8 mouse cellular contexts compared by ENCODE assay signal in genomic region chr3:41228536-41228935, GRCm38 (mm10).
A peak's percentile ranks its signal among the peaks of the same experiment; 100 is the strongest.
DNase-seq lines count a peak whose midpoint lies in the region; ATAC-seq and TF ChIP-seq lines count a peak whose summit lies in the region.

No protein-coding gene starts in this region.

- no peak overlapping the region for H3K4me3 ChIP-seq in intestine, embryonic 16.5 days (ENCODE audit: low read length)
- no peak overlapping the region for H3K4me3 ChIP-seq in midbrain, embryonic 13.5 days (replicated peaks)
- H3K4me3 ChIP-seq in stomach, postnatal 0 days (ENCODE audit: low read depth, low read length), result no peak overlapping the region

- intact Hi-C loops in left cerebral cortex, postnatal 14 days (cut with DNase I), result loop anchor here (10.0 kb wide), 1 partner anchor 336 kb away; no protein-coding TSS in a partner anchor

- no peak overlapping the region for H3K4me2 ChIP-seq in intestine, embryonic 16.5 days (ENCODE audit: low read depth, low read length)
- H3K4me2 ChIP-seq in midbrain, embryonic 13.5 days (replicated peaks), result no peak overlapping the region
- H3K4me2 ChIP-seq in stomach, postnatal 0 days (replicated peaks; ENCODE audit: low read depth), result no peak overlapping the region

- no peaks in the 10 kb centered on the region for H3K4me1 ChIP-seq in intestine, embryonic 16.5 days (ENCODE audit: control insufficient read depth, insufficient read depth, low read length)
- peaks cover 17% of the 10 kb centered on the region; the same call in 1 of the 2 replicates for H3K4me1 ChIP-seq in midbrain, embryonic 13.5 days (replicated peaks)
- H3K4me1 ChIP-seq in stomach, postnatal 0 days (replicated peaks; ENCODE audit: control insufficient read depth, insufficient read depth), result no peaks in the 10 kb centered on the region

- no peak overlapping the region for H3K9ac ChIP-seq in intestine, embryonic 16.5 days (ENCODE audit: low read depth, low read length)
- H3K9ac ChIP-seq in midbrain, embryonic 13.5 days (replicated peaks), result no peak overlapping the region
- no peak overlapping the region for H3K9ac ChIP-seq in stomach, postnatal 0 days (ENCODE audit: low read length)

- ATAC-seq in granulocyte monocyte progenitor cell, adult 5-6 weeks (replicated peaks; ENCODE audit: poor library complexity, severe bottlenecking), result peak; percentile 97
- ATAC-seq in intestine, embryonic 16.5 days, result peak; percentile 94
- peak; percentile 94 for ATAC-seq in midbrain, embryonic 13.5 days
- ATAC-seq in stomach, postnatal 0 days (ENCODE audit: low FRiP score, low TSS enrichment), result peak; percentile 85

- no peaks in the 10 kb centered on the region for H3K36me3 ChIP-seq in intestine, embryonic 16.5 days (ENCODE audit: control insufficient read depth, insufficient read depth, low read length)
- no peaks in the 10 kb centered on the region for H3K36me3 ChIP-seq in midbrain, embryonic 13.5 days
- no peaks in the 10 kb centered on the region for H3K36me3 ChIP-seq in stomach, postnatal 0 days (ENCODE audit: control insufficient read depth, insufficient read depth, low read length)

- no peak for TF ChIP-seq EP300 in stomach, postnatal 0 days (optimal IDR thresholded peaks at IDR 0.05)

- H3K27me3 ChIP-seq in intestine, embryonic 16.5 days (replicated peaks; ENCODE audit: control insufficient read depth, insufficient read depth, low read length), result no peaks in the 10 kb centered on the region
- H3K27me3 ChIP-seq in midbrain, embryonic 13.5 days, result no peaks in the 10 kb centered on the region
- no peaks in the 10 kb centered on the region for H3K27me3 ChIP-seq in stomach, postnatal 0 days (ENCODE audit: control insufficient read depth, insufficient read depth, low read length)

- peak; percentile 69 for DNase-seq in urinary bladder, postnatal 14 days (ENCODE audit: low spot score)
- DNase-seq in urinary bladder, postnatal 10 days (ENCODE audit: low spot score), result no peak
- DNase-seq in embryo, embryonic 11.5 days (ENCODE audit: low read depth, low spot score), result peak; percentile 7
- DNase-seq in left cerebral cortex, postnatal 14 days (ENCODE audit: low spot score in 2 of 2), result peak; percentile 56 to 72
- peak; percentile 38 for DNase-seq in stomach, postnatal 0 days (ENCODE audit: low spot score)

- H3K9me3 ChIP-seq in intestine, embryonic 16.5 days (ENCODE audit: control insufficient read depth, low read length), result no peaks in the 10 kb centered on the region
- no peaks in the 10 kb centered on the region for H3K9me3 ChIP-seq in midbrain, embryonic 13.5 days
- no peaks in the 10 kb centered on the region for H3K9me3 ChIP-seq in stomach, postnatal 0 days (ENCODE audit: control insufficient read depth, low read length)

- TF ChIP-seq CTCF in stomach, postnatal 0 days (IDR thresholded peaks at IDR 0.05; ENCODE audit: low read depth), result peak; percentile 88

- 23% methylated on average over 7 of the region's 7 CpGs for WGBS in intestine, embryonic 16.5 days
- 46% methylated on average over 7 of the region's 7 CpGs for WGBS in midbrain, embryonic 13.5 days
- WGBS in stomach, postnatal 0 days, result 11% methylated on average over 7 of the region's 7 CpGs

- H3K27ac ChIP-seq in intestine, embryonic 16.5 days (ENCODE audit: low read length), result no peak overlapping the region
- H3K27ac ChIP-seq in midbrain, embryonic 13.5 days, result no peak overlapping the region
- H3K27ac ChIP-seq in stomach, postnatal 0 days (replicated peaks), result no peak overlapping the region
